Comparison of ENCODE assay signal across 35 mouse cellular contexts in genomic region chr10:29193769-29194168, GRCm38 (mm10). TPM values are rescaled to one million over a fixed set of nuclear protein-coding genes. Genes with fewer than 3 reads are reported as not detected.
"Had no signal": no experiment of that assay in that cellular context is flagged by ENCODE, and none has a peak within 500 bp of the region (broad histone marks: within the 10 kb centered on the region; RNA-seq: fewer than 3 reads in every experiment).

No protein-coding gene starts in this region.

- H3K27ac ChIP-seq: gastrocnemius, adult 2 months; heart, embryonic 10.5 days; hindbrain, embryonic 13.5 days; hindbrain, embryonic 15.5 days; hindbrain, postnatal 0 days; kidney, embryonic 15.5 days; kidney, postnatal 0 days; limb, embryonic 13.5 days; limb, embryonic 15.5 days; liver, embryonic 12.5 days; liver, embryonic 14.5 days had no signal

- H3K9ac ChIP-seq: heart, embryonic 12.5 days; hindbrain, embryonic 13.5 days; hindbrain, embryonic 15.5 days; kidney, embryonic 15.5 days; limb, embryonic 13.5 days; limb, embryonic 15.5 days; liver, embryonic 12.5 days; liver, embryonic 14.5 days had no signal

- H3K27me3 ChIP-seq: heart, embryonic 12.5 days; hindbrain, embryonic 13.5 days; hindbrain, embryonic 15.5 days; kidney, embryonic 15.5 days; limb, embryonic 13.5 days; limb, embryonic 15.5 days; liver, embryonic 12.5 days had no signal

- ATAC-seq: hindbrain, postnatal 0 days; intestine, embryonic 16.5 days; liver, embryonic 12.5 days had no signal

- H3K9me3 ChIP-seq: hindbrain, embryonic 13.5 days; hindbrain, embryonic 15.5 days; kidney, embryonic 15.5 days; limb, embryonic 15.5 days had no signal

- H3K4me2 ChIP-seq: heart, embryonic 12.5 days; hindbrain, embryonic 13.5 days; hindbrain, embryonic 15.5 days; kidney, embryonic 15.5 days; limb, embryonic 13.5 days; limb, embryonic 15.5 days; liver, embryonic 12.5 days had no signal

- DNase-seq: gastrocnemius, adult 2 months; gastrocnemius, postnatal 10 days; gastrocnemius, postnatal 25 days; heart, adult 18-20 months; heart, postnatal 10 days; kidney, adult 11 months; kidney, adult 2 months; kidney, adult 9 months; kidney, postnatal 14 days; kidney, postnatal 36 days; layer of hippocampus, postnatal 36 days; left cerebral cortex, postnatal 4 days had no signal

- H3K4me1 ChIP-seq: heart, embryonic 10.5 days; heart, embryonic 12.5 days; hindbrain, embryonic 13.5 days; hindbrain, embryonic 15.5 days; kidney, embryonic 15.5 days; limb, embryonic 13.5 days; limb, embryonic 15.5 days; liver, embryonic 12.5 days had no signal

- H3K4me3 ChIP-seq: gastrocnemius, adult 2 months; heart, embryonic 10.5 days; heart, embryonic 12.5 days; hindbrain, embryonic 13.5 days; hindbrain, embryonic 15.5 days; kidney, embryonic 15.5 days; limb, embryonic 13.5 days; limb, embryonic 15.5 days; liver, embryonic 12.5 days had no signal

- H3K36me3 ChIP-seq: heart, embryonic 10.5 days; heart, embryonic 12.5 days; kidney, embryonic 15.5 days; limb, embryonic 13.5 days; limb, embryonic 15.5 days; liver, embryonic 12.5 days had no signal

RNA-seq across cellular contexts. Expression of gene Gm49353, which starts 5.0 kb away (rescaled TPM):
- total RNA-seq: gastrocnemius, adult 2 months; gastrocnemius, postnatal 4 days; granulocyte monocyte progenitor cell, adult 5-6 weeks; heart, adult 18-20 months; heart, adult 8-10 months; heart, postnatal 10 days; heart, postnatal 25 days; hematopoietic stem cell, adult 5-6 weeks; liver, adult 2 months had no signal
- polyA plus RNA-seq: heart, embryonic 10.5 days; heart, embryonic 12.5 days; heart, embryonic 14.5 days; heart, embryonic 16.5 days; intestine, embryonic 14.5 days; kidney, adult 2 months; kidney, embryonic 15.5 days; kidney, postnatal 0 days; large intestine, adult 2 months; limb, embryonic 11.5 days; limb, embryonic 13.5 days; liver, adult 2 months; liver, embryonic 12.5 days; liver, embryonic 14.5 days had no signal

RNA-seq across cellular contexts. Expression of gene 9330159F19Rik, which starts 17.6 kb away (rescaled TPM):
- total RNA-seq: granulocyte monocyte progenitor cell, adult 5-6 weeks; hematopoietic stem cell, adult 5-6 weeks had no signal
- polyA plus RNA-seq: liver, adult 2 months had no signal

RNA-seq across cellular contexts. Expression of gene Soga3, which starts 50.1 kb away (rescaled TPM):
- total RNA-seq: gastrocnemius, adult 2 months; granulocyte monocyte progenitor cell, adult 5-6 weeks; heart, adult 18-20 months; heart, postnatal 10 days; heart, postnatal 25 days; hematopoietic stem cell, adult 5-6 weeks; liver, adult 2 months had no signal
- polyA plus RNA-seq: liver, adult 2 months had no signal
